Mouse (Mus musculus) mature B cell (primary cell): ENCODE data around the gene Dhrs11.

Experiments used
- in situ Hi-C: fragments of 300-500 bp; cut with MboI; formaldehyde crosslinking; loops from 2 replicates; pipeline ENCODE4 v1.14.3; 2019

The Dhrs11 gene

GRCm38 (mm10) chr11:84823484-84823897, 5.3 kb downstream of the Dhrs11 start:
- in situ Hi-C loops, result no loop called here

- in situ Hi-C loops, result no loop called here
These were observed 6.3 kb downstream of the Dhrs11 start for GRCm38 (mm10) chr11:84822487-84822886.

- in situ Hi-C loops, result no loop called here
These were observed 7.5 kb downstream of the Dhrs11 start for GRCm38 (mm10) chr11:84821131-84821770.

DNA sequence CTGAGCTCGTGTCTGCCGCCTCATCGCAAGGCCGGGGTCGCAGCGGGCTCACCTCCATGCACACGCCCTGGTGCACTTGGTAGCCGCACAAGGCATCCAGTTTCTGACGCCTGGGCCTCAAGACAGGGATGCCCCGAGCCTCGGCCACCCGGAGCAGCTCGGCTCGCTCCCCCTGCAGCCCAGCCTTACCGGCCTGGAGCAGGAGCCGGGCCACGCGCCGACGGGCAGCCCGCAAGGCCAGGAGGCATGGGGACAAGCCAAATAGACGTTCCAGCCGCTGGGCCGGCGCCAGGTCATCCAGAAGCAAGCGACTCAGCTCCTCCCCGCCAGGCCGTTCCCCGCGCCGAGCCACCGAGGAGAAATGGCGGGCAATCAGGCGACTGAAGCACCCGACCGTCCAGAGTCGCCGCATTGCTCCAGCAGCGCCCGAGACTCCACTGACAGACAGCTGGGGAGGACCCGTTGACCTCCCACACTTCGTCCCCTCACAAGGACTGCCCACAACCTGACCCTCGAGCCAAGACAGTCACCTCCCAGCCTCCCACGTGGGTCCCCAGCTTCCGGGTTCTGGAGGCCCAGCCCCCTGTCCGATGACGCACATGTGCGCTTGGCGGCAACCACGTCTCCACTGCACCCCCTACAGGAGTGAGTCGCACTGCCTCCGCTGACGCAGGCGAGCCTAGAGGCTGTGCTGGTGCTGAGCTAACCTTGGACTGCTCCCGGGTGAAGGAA, 9.7 kb downstream of the Dhrs11 start, which contains the start of gene Mrm1:
Gene Mrm1, minus strand, starts transcription at position 555 of the 732 bp plus-strand sequence.
- in situ Hi-C loops, result loop anchor here (10.0 kb wide), 2 partner anchors 394 to 554 kb away; no protein-coding TSS in a partner anchor

- in situ Hi-C loops, result loop anchor here (10.0 kb wide), 2 partner anchors 394 to 554 kb away; no protein-coding TSS in a partner anchor
These were observed 10.5 kb downstream of the Dhrs11 start for GRCm38 (mm10) chr11:84818085-84818960.

DNA sequence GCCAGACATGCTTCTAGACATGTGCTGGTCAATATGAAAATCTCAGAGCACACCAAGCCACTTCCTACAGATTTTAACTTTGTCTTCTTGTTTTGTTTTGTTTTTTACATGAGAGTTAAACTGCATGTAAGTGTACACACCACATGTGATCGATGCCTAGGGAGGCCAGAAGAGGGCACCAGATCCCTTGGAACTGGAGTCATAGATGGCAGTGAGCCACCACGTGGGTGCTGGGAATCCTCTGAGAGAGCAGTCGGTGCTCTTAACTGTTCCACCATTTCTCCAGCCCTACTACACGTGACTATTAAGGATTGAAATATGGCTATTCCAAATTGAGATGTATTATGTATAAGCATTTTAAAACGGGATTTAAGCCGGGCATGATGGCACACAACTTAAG, 11.4 kb downstream of the Dhrs11 start:
- in situ Hi-C loops, result loop anchor here (10.0 kb wide), 2 partner anchors 393 to 553 kb away; no protein-coding TSS in a partner anchor

DNA sequence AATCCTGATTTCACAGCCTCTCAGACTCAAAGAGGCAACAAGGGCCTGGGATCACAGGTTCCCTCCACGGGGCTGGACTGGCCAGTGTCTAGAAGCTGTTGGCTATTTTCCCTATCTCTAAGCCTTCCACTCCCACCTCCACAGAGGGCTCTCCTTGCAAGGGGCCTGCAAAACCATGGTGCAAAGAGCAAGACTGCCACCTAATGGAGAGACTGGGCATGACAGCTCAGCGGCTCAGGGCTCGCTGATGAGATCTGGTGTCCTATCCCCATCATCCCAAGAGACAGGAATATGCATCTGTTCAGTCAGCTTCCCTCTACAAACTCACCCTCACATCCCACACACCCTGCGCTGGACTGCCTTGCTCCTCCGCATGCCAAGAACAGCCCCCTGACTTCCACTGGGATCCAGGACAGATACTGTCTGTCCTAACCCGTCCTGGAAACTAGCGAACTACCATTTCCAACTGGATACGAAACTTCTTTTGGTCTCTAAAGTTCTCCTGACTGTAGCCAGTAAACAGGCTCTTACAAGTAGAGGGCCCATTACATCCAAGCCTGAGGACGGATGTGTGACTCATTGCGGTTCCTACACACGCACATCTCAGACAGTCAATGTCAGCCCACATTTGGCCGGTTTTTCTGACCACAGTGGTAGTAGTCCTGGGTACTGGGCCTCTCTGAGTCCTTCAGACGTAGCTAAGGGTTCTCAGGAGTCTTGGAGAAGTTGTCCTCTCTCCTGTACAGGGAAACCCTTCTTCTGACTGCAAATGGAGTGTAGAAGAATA, 14.9 kb downstream of the Dhrs11 start:
- in situ Hi-C loops, result loop anchor here (10.0 kb wide), 2 partner anchors 389 to 549 kb away; no protein-coding TSS in a partner anchor

DNA sequence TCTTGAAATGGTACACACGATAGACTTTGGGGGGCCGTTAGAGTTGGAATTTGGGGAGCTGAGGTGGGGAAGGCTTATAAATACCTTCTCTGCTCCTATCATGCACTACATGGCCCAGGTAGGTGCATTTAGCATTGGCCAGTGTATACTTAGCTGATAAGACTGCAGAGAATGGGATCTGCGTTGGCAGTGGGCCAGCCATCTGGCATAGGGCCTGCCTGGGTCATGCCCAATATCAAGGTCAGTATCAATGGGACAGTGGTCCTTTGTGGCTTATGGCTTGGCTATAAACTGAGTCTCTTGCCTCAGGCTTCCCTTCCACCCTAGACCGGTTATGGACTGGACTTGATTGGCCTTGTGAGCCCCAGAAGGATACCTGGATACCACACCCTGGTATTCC, 24.4 kb downstream of the Dhrs11 start:
- in situ Hi-C loops, result no loop called here

DNA sequence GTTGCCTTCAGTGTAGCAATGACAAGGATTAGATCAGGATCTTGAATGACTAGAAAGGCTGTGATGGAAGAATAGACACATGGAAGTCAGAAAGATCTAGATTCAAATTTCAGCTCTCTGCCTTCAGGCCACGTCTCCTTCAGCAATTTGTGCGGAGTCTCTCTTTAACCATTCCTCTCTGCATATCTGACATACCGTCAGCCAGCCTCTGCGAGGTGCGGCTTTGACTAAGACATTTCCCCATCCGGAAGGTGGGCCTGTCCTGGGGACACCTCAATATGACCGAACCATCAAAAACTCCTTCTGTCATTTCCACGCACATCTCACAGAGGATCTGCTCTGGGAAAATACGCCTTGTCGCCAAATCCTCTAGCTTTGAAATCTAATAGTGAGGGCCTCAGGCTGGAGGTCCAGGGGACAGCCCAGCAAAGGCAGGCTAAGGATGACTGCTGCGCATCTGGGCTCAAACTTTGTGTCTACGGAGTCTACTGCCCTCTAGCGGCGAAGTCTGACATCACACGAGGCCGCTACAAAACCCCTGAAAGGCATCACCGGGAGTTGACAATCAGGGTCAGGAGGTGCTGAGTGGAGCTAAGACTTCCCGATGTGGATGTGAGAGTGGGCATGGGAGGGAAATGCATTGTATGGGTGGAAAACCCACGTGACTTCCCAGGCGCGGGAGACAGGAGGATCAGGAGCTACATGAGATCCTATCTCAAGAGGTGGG, 31.0 kb downstream of the Dhrs11 start:
- in situ Hi-C loops, result no loop called here

DNA sequence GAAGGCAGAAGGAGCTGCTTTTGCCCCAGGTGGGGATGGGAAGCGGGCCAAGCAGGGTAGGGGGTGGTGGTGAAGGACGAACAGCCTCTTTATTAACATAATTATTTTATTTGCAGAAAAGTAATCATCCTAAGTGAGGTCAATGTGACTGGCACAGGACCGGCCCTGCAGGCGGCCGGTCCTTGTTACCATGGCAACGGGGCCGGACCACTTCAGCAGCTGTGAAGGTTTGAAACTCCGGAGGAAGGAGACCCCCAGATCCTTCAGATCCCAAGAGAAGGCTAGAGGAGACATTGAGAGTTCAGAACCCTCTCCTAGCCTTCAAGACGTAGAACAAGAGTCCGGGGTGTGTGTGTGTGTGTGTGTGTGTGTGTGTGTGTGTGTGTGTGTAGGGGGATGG, 31.8 kb downstream of the Dhrs11 start:
- in situ Hi-C loops, result no loop called here

DNA sequence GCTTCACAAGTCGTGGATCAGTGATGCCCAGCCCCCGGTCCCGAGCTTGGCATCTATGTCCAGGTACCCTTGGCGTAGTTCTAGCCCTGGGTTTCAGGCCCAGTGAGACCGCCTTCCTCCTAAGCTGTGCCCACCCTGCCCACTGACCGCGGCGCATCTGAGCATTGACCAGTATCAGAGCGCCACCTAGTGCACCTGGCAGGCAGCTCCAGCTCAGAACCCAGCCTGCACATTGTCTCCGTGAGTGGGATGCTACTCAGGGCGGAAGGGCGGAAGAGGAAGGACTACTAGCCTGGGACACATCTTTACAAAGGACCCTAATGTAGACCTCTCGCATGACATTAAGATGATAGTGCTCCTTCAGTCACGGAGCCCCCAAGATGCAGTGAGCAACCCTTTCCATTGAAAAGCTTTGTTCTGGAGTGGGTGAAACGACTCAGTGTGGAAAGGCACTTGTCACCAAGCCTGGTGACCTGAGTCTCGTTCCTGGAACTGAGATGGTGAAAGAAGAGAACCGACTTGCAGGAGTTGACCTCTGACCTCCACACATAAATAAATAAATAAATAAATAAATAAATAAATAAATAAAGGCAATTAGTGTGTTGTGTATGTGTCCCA, 34.2 kb downstream of the Dhrs11 start:
- in situ Hi-C loops, result no loop called here

DNA sequence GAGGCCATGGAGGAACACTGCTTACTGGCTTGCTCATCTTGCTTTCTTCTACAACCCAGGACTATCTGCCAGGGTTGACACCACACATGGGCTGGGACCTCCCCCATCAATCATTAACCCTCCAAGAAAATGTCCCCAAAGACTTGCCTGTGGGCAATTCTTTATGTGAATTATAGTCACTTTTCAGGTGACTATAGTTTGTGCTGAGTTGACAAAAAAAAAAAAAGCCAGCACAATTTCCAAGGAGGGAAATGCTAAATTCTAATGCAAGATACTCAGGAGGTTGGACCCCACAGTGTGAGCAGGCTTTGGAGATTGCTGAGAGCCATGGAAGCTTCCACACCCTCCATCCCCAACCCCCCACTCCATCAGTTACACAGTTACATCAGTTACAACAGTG, 35.2 kb downstream of the Dhrs11 start:
- in situ Hi-C loops, result no loop called here

GRCm38 (mm10) chr11:84790383-84790782, 38.4 kb downstream of the Dhrs11 start:
- in situ Hi-C loops, result no loop called here

DNA sequence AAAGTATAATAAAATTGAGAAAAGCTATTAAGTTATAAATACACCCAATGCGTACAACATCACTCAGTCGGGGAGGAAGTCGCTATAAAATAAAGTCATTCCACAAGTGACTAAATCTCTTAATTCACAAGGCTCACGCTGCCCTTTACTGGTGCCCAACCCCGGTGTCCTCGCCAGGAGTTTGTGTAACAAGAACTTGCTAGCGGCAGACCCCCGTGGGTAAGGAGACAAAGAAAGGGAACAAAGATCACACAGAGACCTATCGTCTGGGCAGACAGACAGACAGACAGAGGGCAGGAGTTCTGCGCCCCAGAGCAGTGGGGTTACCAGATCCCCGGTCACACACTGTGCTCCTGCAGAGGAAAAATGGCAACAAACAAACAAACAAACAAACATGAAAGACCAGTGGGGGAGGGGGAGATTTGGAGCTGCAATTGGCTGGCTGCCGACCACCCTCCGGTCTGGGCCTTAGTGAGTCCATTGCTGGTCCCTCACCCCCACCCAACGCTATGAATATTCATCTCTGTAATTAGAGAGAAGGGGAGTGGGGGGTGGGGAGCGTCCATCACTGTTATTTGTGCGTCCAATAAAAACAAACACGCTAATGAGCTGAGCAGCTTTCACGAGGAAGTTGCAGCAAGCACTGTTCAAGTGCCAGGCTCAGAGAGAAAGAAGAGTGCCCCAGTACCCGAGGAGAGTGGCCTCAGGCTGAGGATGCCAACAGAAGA, 48.5 kb downstream of the Dhrs11 start:
- in situ Hi-C loops, result no loop called here

DNA sequence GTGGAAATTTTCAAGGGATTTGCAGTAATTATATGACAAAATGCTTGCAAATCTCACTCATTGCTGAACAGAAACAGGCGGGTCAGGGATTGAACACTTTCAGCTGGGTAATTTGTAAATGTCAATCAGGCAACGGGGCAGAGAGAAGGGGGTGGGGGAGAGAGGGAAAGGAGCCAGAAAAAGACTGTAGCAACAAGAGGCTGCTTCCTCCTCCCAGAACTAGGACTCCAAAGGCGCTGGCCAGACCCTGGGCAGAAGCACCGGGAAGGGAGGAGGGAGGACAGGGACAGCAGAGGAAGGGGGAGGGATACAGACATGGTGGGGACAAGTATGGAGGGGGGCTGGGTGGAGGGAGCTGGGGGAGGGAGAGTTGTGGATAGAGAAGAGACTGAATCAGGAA, 53.2 kb downstream of the Dhrs11 start:
- in situ Hi-C loops, result no loop called here

GRCm38 (mm10) chr11:84774870-84775514, 53.8 kb downstream of the Dhrs11 start:
- in situ Hi-C loops, result no loop called here
